Mouse (Mus musculus): ENCODE measurements around the gene Hcrt. TPM values are rescaled to one million over a fixed set of nuclear protein-coding genes. Genes with fewer than 3 reads are reported as not detected.
A peak's percentile ranks its signal among the peaks of the same experiment; 100 is the strongest.

Hcrt gene
- polyA plus RNA-seq, 1 experiment from 2014 or later, result 0.75 TPM

- Histone ChIP-seq H3K9me3 (replicated peaks) (no peaks in the 10 kb centered on the region), H3K4me2 (no peak overlapping the region), H3K4me3 (replicated peaks) (no peak overlapping the region), H3K4me1 (peaks cover 5% of the 10 kb centered on the region), H3K27me3 (replicated peaks) (no peaks in the 10 kb centered on the region), H3K9ac (replicated peaks) (no peak overlapping the region), H3K27ac (replicated peaks) (no peak overlapping the region), H3K36me3 (peaks cover 23% of the 10 kb centered on the region)
- WGBS, result 88% methylated on average over 4 of the region's 4 CpGs
- ATAC-seq (ENCODE audit: low FRiP score), result no peak
These were observed 32.8 kb downstream of the Hcrt start for GRCm38 (mm10) chr11:100729976-100730375.

GRCm38 (mm10) chr11:100728601-100729000 is 34.1 kb downstream of the Hcrt start:
- no peaks in the 10 kb centered on the region for H3K27me3 ChIP-seq (replicated peaks)
- H3K4me2 ChIP-seq, result no peak overlapping the region
- 84% methylated on average over 6 of the region's 6 CpGs for WGBS
- H3K4me3 ChIP-seq (replicated peaks), result no peak overlapping the region
- no peak overlapping the region for H3K9ac ChIP-seq (replicated peaks)
- H3K4me1 ChIP-seq, result peaks cover 10% of the 10 kb centered on the region
- H3K9me3 ChIP-seq (replicated peaks), result no peaks in the 10 kb centered on the region
- no peak for ATAC-seq (ENCODE audit: low FRiP score)
- peaks cover 23% of the 10 kb centered on the region for H3K36me3 ChIP-seq
- no peak overlapping the region for H3K27ac ChIP-seq (replicated peaks)

- peaks cover 14% of the 10 kb centered on the region for H3K4me1 ChIP-seq
- 95% methylated on average over 3 of the region's 3 CpGs for WGBS
- no peak overlapping the region for H3K4me2 ChIP-seq
- H3K27ac ChIP-seq (replicated peaks), result no peak overlapping the region
- H3K9me3 ChIP-seq (replicated peaks), result no peaks in the 10 kb centered on the region
- no peak overlapping the region for H3K9ac ChIP-seq (replicated peaks)
- no peak for ATAC-seq (ENCODE audit: low FRiP score)
- H3K27me3 ChIP-seq (replicated peaks), result no peaks in the 10 kb centered on the region
- H3K36me3 ChIP-seq, result peaks cover 16% of the 10 kb centered on the region
- no peak overlapping the region for H3K4me3 ChIP-seq (replicated peaks)
These were observed 35.5 kb downstream of the Hcrt start for GRCm38 (mm10) chr11:100727201-100727600.

- H3K9me3 ChIP-seq (replicated peaks), result no peaks in the 10 kb centered on the region
- peaks cover 35% of the 10 kb centered on the region for H3K4me1 ChIP-seq
- no peak overlapping the region for H3K27ac ChIP-seq (replicated peaks)
- H3K4me2 ChIP-seq, result no peak overlapping the region
- H3K27me3 ChIP-seq (replicated peaks), result no peaks in the 10 kb centered on the region
- WGBS, result 63% methylated on average over 5 of the region's 5 CpGs
- ATAC-seq (ENCODE audit: low FRiP score), result no peak
- peaks cover 16% of the 10 kb centered on the region for H3K36me3 ChIP-seq
- H3K9ac ChIP-seq (replicated peaks), result no peak overlapping the region
- H3K4me3 ChIP-seq (replicated peaks), result no peak overlapping the region
These were observed 37.7 kb downstream of the Hcrt start for GRCm38 (mm10) chr11:100724919-100725512.

- no peak for ATAC-seq (ENCODE audit: low FRiP score)
- H3K4me2 ChIP-seq, result no peak overlapping the region
- H3K4me3 ChIP-seq (replicated peaks), result no peak overlapping the region
- 49% methylated on average over 2 of the region's 2 CpGs for WGBS
- no peaks in the 10 kb centered on the region for H3K27me3 ChIP-seq (replicated peaks)
- peaks cover 39% of the 10 kb centered on the region for H3K4me1 ChIP-seq
- H3K9ac ChIP-seq (replicated peaks), result no peak overlapping the region
- H3K36me3 ChIP-seq, result peaks cover 19% of the 10 kb centered on the region
- H3K9me3 ChIP-seq (replicated peaks), result no peaks in the 10 kb centered on the region
- 0 out of 2 replicates have a peak overlapping the region, but pooled peaks have one; percentile 14 for H3K27ac ChIP-seq (replicated peaks)
These were observed 40.2 kb downstream of the Hcrt start for GRCm38 (mm10) chr11:100722493-100723028.

- Histone ChIP-seq H3K9me3 (replicated peaks) (no peaks in the 10 kb centered on the region), H3K4me1 (peaks cover 39% of the 10 kb centered on the region), H3K27me3 (replicated peaks) (no peaks in the 10 kb centered on the region), H3K27ac (replicated peaks) (peak overlapping the region; percentile 14), H3K36me3 (peaks cover 24% of the 10 kb centered on the region), H3K4me3 (replicated peaks) (no peak overlapping the region), H3K4me2 (no peak overlapping the region), H3K9ac (replicated peaks) (no peak overlapping the region)
- WGBS, result 71% methylated on average over 8 of the region's 8 CpGs
- ATAC-seq (ENCODE audit: low FRiP score), result no peak
These were observed 40.8 kb downstream of the Hcrt start for GRCm38 (mm10) chr11:100721776-100722492.

- WGBS, result 64% methylated on average over 4 of the region's 4 CpGs
- H3K4me1 ChIP-seq, result peaks cover 39% of the 10 kb centered on the region
- no peaks in the 10 kb centered on the region for H3K27me3 ChIP-seq (replicated peaks)
- no peaks in the 10 kb centered on the region for H3K9me3 ChIP-seq (replicated peaks)
- no peak overlapping the region for H3K9ac ChIP-seq (replicated peaks)
- peaks cover 29% of the 10 kb centered on the region for H3K36me3 ChIP-seq
- peak overlapping the region; percentile 14 for H3K27ac ChIP-seq (replicated peaks)
- no peak overlapping the region for H3K4me3 ChIP-seq (replicated peaks)
- no peak for ATAC-seq (ENCODE audit: low FRiP score)
- H3K4me2 ChIP-seq, result no peak overlapping the region
These were observed 41.5 kb downstream of the Hcrt start for GRCm38 (mm10) chr11:100721254-100721653.

- Histone ChIP-seq H3K4me3 (replicated peaks) (no peak overlapping the region), H3K27ac (replicated peaks) (no peak overlapping the region; the same call in none of the 2 replicates), H3K4me2 (no peak overlapping the region), H3K4me1 (peaks cover 40% of the 10 kb centered on the region), H3K9ac (replicated peaks) (no peak overlapping the region), H3K36me3 (peaks cover 38% of the 10 kb centered on the region), H3K9me3 (replicated peaks) (no peaks in the 10 kb centered on the region), H3K27me3 (replicated peaks) (no peaks in the 10 kb centered on the region)
- 81% methylated on average over 5 of the region's 5 CpGs for WGBS
- no peak for ATAC-seq (ENCODE audit: low FRiP score)
These were observed 42.4 kb downstream of the Hcrt start for GRCm38 (mm10) chr11:100720345-100720744.

GRCm38 (mm10) chr11:100719893-100720292 is 42.8 kb downstream of the Hcrt start:
- no peak overlapping the region for H3K4me2 ChIP-seq
- no peak for ATAC-seq (ENCODE audit: low FRiP score)
- H3K9me3 ChIP-seq (replicated peaks), result no peaks in the 10 kb centered on the region
- H3K9ac ChIP-seq (replicated peaks), result no peak overlapping the region
- H3K4me1 ChIP-seq, result peaks cover 35% of the 10 kb centered on the region
- peaks cover 40% of the 10 kb centered on the region for H3K36me3 ChIP-seq
- no peak overlapping the region for H3K4me3 ChIP-seq (replicated peaks)
- WGBS, result 88% methylated on average over 11 of the region's 11 CpGs
- H3K27ac ChIP-seq (replicated peaks), result no peak overlapping the region; the same call in 1 of the 2 replicates
- no peaks in the 10 kb centered on the region for H3K27me3 ChIP-seq (replicated peaks)

GRCm38 (mm10) chr11:100719312-100719711 is 43.4 kb downstream of the Hcrt start:
- Histone ChIP-seq H3K9ac (replicated peaks) (no peak overlapping the region), H3K9me3 (replicated peaks) (no peaks in the 10 kb centered on the region), H3K4me3 (replicated peaks) (no peak overlapping the region), H3K27me3 (replicated peaks) (no peaks in the 10 kb centered on the region), H3K4me1 (peaks cover 31% of the 10 kb centered on the region), H3K27ac (replicated peaks) (no peak overlapping the region), H3K36me3 (peaks cover 40% of the 10 kb centered on the region), H3K4me2 (no peak overlapping the region)
- WGBS, result 88% methylated on average over 3 of the region's 3 CpGs
- ATAC-seq (ENCODE audit: low FRiP score), result no peak

GRCm38 (mm10) chr11:100718866-100719265 is 43.9 kb downstream of the Hcrt start:
- Histone ChIP-seq H3K4me2 (no peak overlapping the region), H3K4me1 (peaks cover 34% of the 10 kb centered on the region), H3K9ac (replicated peaks) (no peak overlapping the region), H3K27me3 (replicated peaks) (no peaks in the 10 kb centered on the region), H3K36me3 (peaks cover 40% of the 10 kb centered on the region), H3K27ac (replicated peaks) (no peak overlapping the region), H3K9me3 (replicated peaks) (no peaks in the 10 kb centered on the region), H3K4me3 (replicated peaks) (no peak overlapping the region)
- ATAC-seq (ENCODE audit: low FRiP score), result no peak
- 92% methylated on average over 4 of the region's 4 CpGs for WGBS

- H3K9ac ChIP-seq (replicated peaks), result no peak overlapping the region
- no peaks in the 10 kb centered on the region for H3K9me3 ChIP-seq (replicated peaks)
- no peak for ATAC-seq (ENCODE audit: low FRiP score)
- H3K4me2 ChIP-seq, result no peak overlapping the region
- peaks cover 40% of the 10 kb centered on the region for H3K36me3 ChIP-seq
- no peaks in the 10 kb centered on the region for H3K27me3 ChIP-seq (replicated peaks)
- 94% methylated on average over 7 of the region's 7 CpGs for WGBS
- no peak overlapping the region for H3K4me3 ChIP-seq (replicated peaks)
- H3K27ac ChIP-seq (replicated peaks), result no peak overlapping the region
- H3K4me1 ChIP-seq, result peaks cover 39% of the 10 kb centered on the region
These were observed 44.3 kb downstream of the Hcrt start for GRCm38 (mm10) chr11:100718462-100718861.

All from neural tube, embryonic 15.5 days (tissue).